Mouse (Mus musculus) spleen, adult 12 weeks (tissue): ENCODE data around the gene Hemgn.
A peak's percentile ranks its signal among the peaks of the same experiment; 100 is the strongest.

ENCODE experiments used
- DNase-seq: peaks from one replicate; pipeline ENCODE4 v3.0.0; 2022; ENCODE audit warnings: low spot score

The Hemgn gene

DNA sequence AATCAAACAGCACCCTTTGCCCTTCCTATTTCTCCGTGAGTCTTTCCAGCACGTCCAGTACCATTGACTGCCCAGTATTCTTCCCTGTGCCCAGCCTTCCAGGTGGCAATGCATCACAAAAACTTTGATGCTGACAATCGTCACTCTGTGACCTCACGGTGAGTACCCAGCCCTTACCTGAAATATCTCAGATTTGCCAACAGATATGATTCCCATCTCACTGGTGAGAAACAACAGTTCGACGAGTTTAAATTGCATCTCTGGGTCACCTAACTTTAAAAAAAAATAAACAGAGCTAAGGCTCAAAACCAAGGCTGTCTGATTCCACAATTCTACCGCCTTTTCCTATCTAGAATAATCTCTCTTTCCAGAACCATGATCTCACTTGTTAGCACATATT, at the start of gene Hemgn:
Gene Hemgn (minus strand): TSS at position 101 of the 400 bp plus-strand sequence.
- DNase-seq = no peak

DNA sequence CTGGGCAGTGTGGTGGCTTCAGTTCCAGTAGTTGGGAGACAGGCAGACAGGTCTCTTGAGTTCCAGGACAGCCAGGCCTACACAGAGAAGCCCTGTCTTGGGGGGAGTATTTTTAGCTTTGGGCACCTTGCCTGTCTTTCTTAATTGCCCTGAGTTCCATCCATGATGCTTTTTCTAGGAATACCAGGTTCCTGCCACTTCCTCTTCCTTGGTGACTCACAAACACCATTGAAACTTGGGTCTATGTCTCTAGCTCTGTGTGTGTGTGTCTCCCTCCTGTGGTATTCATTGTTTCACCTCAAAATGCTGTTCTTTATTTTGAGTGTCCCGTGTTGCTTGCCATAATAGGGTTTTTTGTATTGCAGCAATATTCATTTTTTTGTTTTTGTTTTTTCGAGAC, 45.1 kb upstream of the Hemgn start:
- no peak for DNase-seq

DNA sequence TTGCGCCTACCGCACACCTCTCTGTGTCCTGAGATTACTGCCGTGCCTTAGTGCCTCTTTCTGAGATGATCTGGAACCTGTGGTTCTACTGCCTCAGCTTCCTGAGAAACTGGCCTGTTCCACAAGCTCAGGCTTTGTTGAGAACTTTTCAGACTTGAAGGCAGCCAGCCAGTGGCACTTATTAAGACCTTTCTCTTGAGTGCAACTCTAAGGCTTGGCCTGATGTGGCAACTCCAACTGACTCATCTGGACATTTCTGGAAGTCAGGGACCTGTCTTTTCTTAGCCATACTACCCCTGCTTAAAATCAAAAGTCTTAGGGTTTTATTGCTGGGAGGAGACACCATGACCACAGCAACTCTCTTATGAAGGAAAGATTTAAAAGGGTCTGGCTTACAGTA, 43.9 kb upstream of the Hemgn start:
- DNase-seq = no peak

DNA sequence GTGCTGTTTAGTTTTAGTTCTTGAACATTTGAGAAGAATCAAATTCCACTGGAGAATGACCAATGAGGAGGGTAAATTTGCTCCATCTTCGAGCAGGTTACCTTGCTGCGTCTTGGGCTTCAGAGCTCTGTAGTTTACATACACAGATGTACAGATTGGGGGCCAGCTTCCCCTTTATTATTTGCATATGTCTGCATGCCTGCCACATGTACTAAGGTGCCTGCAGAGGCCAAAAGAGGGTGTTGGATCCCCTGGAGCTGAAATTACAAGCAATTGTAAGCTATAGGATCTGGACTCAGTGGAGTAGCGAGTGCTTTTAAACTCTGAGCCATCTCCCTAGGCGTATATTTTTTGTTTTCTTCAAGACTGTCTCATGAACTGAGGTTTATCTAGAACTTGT, 43.5 kb upstream of the Hemgn start:
- no peak for DNase-seq

DNA sequence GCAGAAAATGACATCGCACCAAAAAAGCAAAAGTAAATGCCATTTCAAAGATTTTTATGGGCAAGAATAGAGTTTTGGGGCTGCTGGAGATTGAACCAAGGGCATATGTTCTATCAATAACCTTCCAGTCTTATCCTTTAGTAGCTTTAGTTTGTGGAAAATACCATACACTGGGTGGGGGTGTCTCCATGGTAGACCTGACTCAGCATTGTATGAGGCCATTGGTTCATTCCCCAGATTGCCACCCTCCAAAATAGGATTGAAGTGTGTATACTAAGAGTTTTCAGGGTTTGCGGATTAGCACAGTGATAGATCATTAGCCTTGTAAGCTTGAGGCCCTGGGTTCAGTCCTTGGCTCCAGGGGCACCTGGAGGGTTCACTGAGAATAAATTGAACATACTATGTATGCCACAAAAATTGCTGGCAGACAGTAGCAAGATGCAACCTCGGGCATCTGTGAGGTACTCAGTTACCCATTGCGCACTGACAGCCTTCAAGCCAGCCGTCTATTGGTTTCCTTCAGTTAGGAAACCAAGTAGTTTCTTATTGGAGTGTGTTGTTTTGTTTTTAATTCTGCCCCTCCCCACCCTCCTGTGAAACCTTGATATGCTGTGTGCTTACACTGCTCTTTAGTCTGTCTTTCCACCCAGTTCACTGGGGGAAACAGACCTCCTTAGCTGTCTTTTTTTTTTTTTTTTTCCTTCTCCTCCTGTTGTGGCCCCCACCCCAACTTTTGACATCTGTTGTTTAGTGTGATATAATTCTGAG, 41.0 kb upstream of the Hemgn start:
- peak; percentile 29 for DNase-seq

DNA sequence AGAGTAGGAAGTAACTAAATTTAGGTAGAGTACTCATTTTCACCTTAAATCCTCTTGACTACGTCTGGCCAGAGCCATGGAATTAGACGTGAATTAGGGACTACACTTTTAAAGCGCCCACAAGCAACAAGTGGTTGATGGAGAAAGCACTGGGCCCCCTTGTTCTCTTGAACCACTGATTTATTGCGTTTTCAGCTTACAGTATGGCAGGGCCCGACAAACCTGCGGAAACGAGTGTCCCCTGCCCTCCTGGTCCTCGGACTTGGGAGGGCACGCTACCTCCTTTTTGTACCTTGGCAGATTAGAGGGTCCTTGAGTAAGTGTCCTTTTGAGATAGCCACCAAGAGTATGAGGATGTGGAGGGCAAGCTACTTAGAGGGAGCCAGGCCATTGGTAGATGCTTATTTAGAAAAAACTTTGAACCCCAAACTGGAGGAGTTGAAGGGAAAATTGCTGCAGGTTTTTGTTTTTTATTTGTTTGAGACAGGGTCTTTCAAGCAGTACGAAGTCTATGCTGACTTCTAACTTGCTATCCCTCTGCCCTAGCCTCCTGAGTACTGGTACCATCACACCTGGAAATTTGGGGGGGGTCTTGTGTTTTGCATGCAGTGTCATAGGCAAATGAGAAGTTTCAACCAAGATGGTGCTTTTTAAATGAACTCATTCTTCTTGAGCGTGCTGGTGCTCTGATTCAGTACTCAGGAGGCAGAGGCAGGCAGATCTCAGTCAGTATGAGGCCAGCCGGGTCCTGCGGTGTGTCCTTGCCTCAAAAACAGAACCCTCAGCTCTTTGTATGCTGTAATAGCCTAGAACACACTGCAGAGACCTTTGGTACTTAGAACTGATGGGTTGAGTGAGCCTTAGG, 39.8 kb upstream of the Hemgn start:
- no peak for DNase-seq

DNA sequence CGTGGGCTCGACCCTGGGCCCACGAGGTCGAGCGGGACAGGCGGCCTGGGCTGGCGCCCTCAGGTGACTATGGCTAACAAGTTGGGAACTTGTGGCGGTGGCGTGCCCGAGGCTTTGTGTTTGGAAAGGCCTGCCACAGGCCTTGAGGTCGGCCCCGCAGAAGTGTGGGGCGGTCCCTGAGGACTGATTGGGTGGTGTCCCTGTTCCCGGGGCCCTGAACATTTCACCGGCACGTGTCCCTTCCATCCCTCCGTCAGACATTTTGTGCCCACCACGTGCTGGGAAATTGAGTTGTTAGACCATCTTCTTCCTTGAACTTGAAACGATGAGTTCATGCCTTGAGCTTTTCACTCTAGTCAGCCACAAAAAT, 39.2 kb upstream of the Hemgn start:
- DNase-seq = peak; percentile 57

DNA sequence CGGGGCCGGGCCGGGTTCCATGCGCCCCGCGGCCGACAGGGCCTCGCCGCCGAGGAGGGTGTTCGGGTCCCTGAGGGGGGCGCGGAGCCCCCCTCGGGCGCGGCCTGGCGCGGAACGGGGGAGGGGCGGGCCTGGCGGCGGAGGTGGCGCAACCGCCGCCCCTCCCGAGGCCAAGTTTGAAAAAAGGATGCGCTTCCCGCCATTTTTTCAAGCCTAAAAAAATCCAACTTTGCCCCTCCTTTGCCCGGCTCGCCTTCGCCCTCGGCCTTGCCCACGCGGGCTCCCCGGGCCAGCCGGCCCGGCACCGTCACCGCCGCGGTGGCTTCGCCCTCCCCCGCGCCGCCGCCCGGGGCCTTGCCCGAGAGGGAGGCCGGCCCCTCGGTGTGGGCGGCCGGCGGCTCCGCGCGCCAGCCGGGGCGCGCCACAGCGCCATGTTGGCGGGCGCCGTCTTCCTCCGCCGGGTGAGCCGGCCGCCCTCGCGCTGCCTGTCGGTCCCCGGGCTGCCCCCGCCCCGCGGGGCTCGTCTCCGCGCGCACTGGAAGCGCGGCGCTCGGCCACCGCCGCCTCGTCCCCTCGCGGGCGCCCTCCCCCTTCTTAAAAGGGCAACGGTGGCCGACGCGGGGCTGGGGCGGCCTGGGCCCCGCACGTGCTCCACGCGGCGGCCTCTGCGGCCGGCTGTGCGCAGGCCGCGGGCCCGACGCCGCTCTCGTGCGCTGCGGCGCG, 38.6 kb upstream of the Hemgn start:
- DNase-seq = peak; percentile 65

DNA sequence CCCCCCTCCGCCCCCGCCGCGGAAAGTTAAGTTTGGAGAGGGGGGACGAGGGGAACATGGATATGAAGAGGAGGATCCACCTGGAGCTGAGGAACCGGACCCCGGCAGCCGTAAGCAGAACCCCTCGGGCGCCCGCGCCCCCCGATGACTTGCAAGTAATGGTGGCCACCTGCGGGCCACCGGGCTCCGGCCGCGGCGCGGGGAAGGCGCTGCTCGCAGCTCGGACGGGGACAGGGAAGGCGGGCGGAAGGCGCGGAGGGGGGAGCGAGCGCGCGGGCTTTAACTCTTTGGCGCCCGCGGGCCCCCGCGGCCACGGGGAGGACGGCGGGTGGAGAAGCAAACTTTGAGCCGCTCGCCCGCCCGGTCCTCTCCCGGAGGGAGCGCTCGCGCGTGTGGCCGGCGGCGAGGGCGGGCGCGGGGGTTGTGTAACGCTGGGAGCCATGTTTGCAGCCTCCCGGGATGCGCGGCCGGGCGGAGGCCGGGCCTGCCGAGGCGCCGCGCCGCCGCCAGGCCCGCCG, 38.0 kb upstream of the Hemgn start:
- peak; percentile 73 for DNase-seq

DNA sequence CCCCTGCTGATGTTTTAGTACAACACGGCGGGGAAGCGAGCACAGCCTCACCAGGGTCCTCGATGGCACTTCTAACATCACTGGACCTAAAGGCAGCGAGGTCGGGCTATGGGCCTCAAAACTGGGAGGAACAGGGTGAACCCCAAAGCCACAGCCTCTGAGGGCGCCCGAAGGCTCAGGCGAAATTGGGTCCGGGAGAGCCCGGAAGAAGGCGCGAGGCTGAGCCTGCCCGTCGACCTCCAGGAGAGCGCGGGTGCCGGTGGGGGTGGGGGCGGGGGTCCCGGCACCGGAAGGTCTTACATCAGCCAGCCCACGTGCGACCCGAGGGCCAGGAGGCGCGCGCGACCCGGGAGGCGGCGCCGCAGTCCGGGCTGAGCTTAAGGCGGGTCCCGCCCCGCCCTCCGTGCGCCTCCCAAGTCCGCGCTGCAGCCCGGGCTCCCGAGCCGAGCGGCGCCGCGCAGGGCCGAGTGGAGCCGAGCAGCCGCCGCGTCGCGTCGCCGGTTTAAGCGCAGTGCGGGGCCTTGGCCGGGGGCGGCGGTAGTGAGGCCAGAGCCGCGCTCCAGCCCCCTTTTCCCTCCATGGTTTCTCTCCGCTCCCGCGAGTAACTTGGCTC, 37.3 kb upstream of the Hemgn start, which contains the start of gene Anp32b:
Gene Anp32b (plus strand): TSS at position 384 of the 613 bp plus-strand sequence.
- DNase-seq = peak; percentile 91

DNA sequence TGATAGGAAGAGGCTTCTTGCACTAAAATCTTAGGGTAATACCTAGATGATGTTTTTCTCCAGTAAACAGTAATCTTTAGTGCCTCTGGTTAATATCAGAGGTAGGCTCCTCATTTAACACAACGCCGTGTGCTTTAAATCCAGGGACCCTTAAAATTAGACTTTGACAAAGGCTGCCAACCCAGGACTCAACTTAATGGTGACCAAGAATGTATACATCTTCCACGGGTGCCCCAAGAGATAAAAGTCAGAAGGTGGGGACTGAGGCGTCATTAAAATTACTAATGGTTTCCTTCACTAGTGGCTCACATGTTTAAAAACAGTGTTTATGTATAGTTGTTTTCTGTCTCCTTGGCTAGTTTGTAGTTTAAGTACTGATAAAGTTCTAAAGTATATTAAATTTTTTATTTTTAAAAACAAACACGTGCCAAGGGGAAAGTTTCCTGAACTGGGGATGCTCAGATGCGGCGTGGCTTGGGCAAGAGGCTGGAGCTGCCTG, 36.8 kb upstream of the Hemgn start:
- no peak for DNase-seq

DNA sequence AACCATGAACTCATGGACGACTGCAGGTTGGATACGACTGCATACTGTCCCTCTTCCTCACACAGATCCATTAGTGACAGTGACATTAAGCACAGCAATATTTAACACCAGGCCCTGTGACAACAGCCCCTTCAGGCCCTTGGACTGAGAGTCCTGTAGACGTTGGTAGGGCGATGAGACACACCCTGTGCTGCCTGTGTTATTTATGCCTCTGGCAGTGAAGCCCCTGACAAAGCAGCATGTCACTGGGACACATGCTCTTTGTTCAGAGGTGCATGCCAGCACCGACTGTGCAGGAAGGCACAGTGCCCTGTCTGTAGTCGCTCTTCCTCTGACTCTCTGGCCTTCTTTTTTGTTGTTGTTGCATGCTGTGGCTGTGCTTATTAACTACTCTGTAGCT, 35.6 kb upstream of the Hemgn start:
- no peak for DNase-seq

DNA sequence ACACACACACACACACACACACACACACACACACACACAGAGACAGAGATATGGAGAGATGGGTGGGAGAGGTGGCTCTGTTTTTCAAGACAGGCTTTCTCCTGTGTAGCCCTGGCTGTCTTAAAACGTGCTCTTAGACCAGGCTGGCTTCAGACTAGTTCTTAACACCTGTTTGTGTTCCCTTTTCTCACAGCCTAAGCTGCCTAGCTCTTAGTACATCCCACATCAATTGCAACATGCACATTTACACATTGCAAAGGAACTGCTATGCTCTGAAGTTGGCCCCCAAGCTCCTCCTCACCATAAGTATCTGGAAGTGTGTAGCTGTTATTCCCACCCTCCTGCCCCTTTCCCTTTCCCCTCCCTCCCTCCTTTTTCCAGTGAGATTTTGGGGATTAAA, 34.2 kb upstream of the Hemgn start:
- no peak for DNase-seq

DNA sequence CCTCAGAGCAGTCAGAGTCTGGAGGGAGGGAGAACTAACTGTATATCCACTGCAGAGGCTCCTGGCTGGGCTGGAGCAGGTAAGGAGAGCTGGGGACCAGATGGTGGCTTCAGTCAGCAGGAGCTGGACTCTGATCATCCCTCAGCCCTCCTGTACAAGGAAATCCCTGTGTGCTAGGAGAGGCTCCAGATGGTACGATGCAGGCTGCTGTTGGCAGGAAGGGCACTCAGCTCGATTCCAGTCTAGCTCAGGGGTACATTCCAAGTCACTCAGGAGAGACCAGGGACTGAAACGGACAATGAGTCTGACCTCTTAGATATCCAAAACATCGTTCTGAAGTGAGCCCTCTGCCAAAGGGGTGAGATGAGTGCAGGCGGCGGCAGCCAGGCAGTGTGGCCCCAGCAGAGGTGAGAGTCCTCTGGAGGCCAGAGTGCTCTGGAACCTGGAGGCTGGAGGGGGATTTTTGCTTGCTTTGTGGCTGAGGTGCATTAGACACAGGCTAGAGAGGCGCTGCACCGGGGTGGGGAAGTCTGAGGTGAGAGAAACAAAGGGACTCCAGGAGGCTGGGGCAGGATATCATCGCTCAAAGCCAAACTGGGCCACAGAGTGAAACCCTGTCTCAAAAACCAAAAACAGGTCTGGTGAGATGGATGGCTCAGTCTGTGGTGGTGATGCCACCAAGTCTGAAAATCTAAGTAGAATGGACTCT, 32.1 kb upstream of the Hemgn start:
- DNase-seq = no peak

DNA sequence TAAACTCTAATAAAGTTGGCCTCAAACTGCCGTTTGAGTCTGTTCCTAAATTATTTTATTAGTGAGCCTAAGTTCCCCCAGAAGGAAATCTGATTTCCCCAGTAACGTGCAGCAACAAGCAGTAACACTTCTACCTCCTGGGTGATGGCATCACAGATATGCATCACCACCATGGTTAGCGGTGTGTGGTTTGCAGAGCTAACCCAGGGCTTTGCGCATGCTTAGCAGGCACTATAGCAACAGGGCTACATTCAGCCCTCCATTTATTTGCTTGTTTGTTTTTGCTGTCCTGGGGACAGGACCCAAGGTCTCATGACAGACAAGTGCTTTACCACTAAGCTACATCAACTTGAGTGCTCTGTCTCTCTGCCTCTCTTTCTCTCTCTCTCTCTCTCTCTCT, 29.2 kb upstream of the Hemgn start:
- DNase-seq = no peak

DNA sequence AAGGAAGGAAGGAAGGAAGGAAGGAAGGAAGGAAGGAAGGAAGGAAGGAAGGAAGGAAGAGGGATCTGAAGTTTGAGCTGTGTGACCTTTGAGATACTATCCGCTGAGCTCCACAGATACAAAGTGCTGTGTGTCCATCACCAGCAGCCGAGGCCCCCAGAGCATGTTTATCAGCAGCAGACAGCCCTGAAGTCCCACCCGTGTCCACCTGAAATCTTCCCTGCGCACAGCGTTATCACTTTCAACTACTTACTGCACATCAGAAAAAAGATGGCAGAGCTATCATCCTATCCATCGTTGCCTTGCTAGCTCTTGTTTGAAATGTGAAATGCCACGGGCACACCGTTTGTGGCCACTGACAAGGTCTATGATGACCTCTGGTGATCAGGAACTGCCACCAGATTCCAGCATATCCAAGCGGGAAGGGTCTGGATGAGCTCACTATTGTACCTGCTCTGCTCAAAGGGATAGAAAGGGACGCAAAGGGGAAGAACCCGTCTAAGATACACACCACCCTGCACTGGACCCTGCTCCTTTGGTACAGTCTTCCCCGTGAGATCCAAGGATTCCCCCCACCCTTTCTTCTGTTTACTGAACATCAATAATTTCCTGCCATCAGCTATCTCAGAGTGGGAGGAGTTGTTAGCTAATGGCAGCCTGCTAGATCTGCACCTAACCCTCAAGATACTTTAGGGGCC, 19.2 kb upstream of the Hemgn start:
- DNase-seq = no peak

DNA sequence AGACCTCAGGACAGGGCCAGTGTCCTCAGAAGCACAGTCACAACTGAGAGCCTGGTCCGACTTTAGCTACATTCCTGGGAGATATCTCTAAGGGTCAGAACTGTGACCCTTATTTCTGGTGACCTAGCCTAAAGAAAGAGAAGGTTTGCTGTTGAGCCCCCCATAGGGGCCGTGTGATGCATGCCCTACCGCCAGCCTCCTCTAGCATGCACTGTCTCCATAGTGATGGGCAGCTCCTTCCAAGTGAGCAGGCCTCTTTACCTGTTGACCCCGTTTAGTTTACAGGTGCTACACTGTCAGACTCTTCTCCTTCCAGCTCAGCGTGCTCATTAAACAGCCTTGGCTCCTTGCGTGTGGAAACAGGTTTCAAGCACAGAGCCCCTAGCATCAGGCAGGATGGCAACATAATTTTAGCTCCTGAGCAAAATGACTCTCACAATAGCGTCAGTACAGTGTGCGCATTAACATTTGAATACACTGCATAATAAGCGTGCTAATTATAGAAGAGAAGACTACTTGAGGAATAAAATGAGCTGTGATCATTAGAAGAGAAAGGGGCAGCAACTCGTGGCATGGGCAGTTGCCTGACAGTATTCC, 15.7 kb upstream of the Hemgn start:
- no peak for DNase-seq

DNA sequence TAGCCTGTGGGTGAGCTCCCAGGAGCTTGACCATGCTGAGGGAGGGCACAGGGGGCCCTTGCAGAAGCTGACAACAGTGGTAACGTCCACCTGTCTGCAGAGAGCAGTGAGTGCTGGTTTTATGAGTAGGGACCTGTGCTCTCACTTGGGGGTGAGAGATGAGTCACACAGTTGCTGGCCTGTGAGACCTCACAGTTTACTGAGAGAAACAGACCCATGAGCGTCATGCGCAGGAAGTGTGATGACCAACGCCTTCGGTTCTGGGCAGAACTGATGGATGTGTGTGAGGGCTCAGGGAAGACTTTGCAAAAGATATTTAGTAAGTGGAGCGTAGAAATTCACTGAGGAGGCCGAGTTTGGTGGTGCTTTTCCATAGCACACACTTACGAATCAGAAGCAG, 9.3 kb upstream of the Hemgn start:
- DNase-seq = no peak

DNA sequence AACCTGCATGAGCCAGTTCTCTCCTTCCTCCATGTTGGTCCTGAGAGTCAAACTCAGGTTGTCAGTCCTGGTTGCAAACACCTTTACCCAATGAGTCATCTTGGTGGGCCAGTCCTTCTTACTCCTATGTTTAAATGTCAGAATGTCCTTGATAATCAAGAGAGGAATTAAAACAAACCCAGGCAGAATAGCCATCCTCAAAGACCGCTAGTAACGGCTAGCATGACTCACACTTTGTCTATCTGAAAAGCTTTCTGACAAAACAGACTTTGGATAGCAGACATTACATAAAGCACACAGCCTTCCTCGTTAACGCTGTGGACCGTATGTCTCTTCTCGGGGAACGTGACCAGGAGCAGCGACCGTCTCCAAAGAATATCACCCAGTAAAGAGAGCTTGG, 5.5 kb upstream of the Hemgn start:
- no peak for DNase-seq

DNA sequence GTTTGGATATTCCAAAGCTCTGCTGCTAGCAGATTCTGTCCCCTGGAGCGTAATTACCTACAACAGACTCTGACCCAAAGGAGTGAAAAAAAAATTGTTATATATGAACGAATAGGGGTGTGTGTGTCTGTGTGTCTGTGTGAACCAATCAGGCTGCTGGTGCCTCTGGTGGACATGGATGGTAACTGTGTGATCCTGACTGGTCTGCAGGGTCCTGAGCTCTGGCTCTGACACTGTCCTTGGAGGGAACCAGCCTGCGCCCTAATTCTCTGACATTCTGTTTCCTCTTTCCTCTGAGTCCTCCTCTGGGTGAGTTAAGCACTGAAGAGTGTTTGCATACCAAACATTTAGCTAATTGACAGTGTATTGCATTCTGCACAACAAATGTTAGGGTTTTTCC, 4.2 kb upstream of the Hemgn start:
- DNase-seq = no peak
